Mouse (Mus musculus): ENCODE data around the gene Olfr1423. TPM values are rescaled to one million over a fixed set of nuclear protein-coding genes. Genes with fewer than 3 reads are reported as not detected.

Gene Olfr1423
- polyA plus RNA-seq, 1 experiment = not detected

GRCm38 (mm10) chr19:12006361-12006947 lies 34.7 kb downstream of the Olfr1423 start:
- H3K27ac ChIP-seq (ENCODE audit: insufficient read depth, low read length) = no peak overlapping the region
- H3K36me3 ChIP-seq (ENCODE audit: control insufficient read depth, insufficient read depth, low read length) = no peaks in the 10 kb centered on the region
- H3K4me1 ChIP-seq (ENCODE audit: control insufficient read depth, insufficient read depth, insufficient read length) = peaks cover 8% of the 10 kb centered on the region; the same call in 1 of the 2 replicates
- peak in 1 of 2 experiments; percentile 18 for DNase-seq (ENCODE audit: low read depth in 1 of 2, low spot score in 2 of 2)
- peak overlapping the region; percentile 81 for H3K4me3 ChIP-seq (ENCODE audit: extremely low read depth, insufficient read depth, insufficient read length)
- TF ChIP-seq POLR2A (IDR thresholded peaks at IDR 0.05; ENCODE audit: low read depth, low read length) (no peak), CTCF (IDR thresholded peaks at IDR 0.05; ENCODE audit: extremely low read depth, insufficient read depth, insufficient read length, insufficient replicate concordance) (no peak)
- no peaks in the 10 kb centered on the region for H3K27me3 ChIP-seq (ENCODE audit: control insufficient read depth, insufficient read depth, low read length)
- 18% methylated on average over 17 of the region's 17 CpGs for WGBS

- no peaks in the 10 kb centered on the region for H3K36me3 ChIP-seq (ENCODE audit: control insufficient read depth, insufficient read depth, low read length)
- peak; percentile 79 to 84 for DNase-seq (ENCODE audit: low read depth in 1 of 2, low spot score in 2 of 2)
- peaks cover 8% of the 10 kb centered on the region; the same call in 1 of the 2 replicates for H3K4me1 ChIP-seq (ENCODE audit: control insufficient read depth, insufficient read depth, insufficient read length)
- under 1% methylated on average over 41 of the region's 41 CpGs for WGBS
- no peak for TF ChIP-seq CTCF (IDR thresholded peaks at IDR 0.05; ENCODE audit: extremely low read depth, insufficient read depth, insufficient read length, insufficient replicate concordance)
- TF ChIP-seq POLR2A (IDR thresholded peaks at IDR 0.05; ENCODE audit: low read depth, low read length) = no peak
- H3K27ac ChIP-seq (ENCODE audit: insufficient read depth, low read length) = peak overlapping the region; percentile 73
- peak overlapping the region; percentile 81 for H3K4me3 ChIP-seq (ENCODE audit: extremely low read depth, insufficient read depth, insufficient read length)
- no peaks in the 10 kb centered on the region for H3K27me3 ChIP-seq (ENCODE audit: control insufficient read depth, insufficient read depth, low read length)
Observed at GRCm38 (mm10) chr19:12005376-12006360, 35.4 kb downstream of the Olfr1423 start.

GRCm38 (mm10) chr19:12004216-12005008 lies 36.7 kb downstream of the Olfr1423 start:
- TF ChIP-seq CTCF (IDR thresholded peaks at IDR 0.05; ENCODE audit: extremely low read depth, insufficient read depth, insufficient read length, insufficient replicate concordance) (no peak), POLR2A (IDR thresholded peaks at IDR 0.05; ENCODE audit: low read depth, low read length) (no peak)
- Histone ChIP-seq H3K36me3 (ENCODE audit: control insufficient read depth, insufficient read depth, low read length) (no peaks in the 10 kb centered on the region), H3K4me1 (ENCODE audit: control insufficient read depth, insufficient read depth, insufficient read length) (peaks cover 8% of the 10 kb centered on the region; the same call in 1 of the 2 replicates), H3K4me3 (ENCODE audit: extremely low read depth, insufficient read depth, insufficient read length) (no peak overlapping the region), H3K27ac (ENCODE audit: insufficient read depth, low read length) (no peak overlapping the region), H3K27me3 (ENCODE audit: control insufficient read depth, insufficient read depth, low read length) (no peaks in the 10 kb centered on the region)
- no peak for DNase-seq (ENCODE audit: low read depth in 1 of 2, low spot score in 2 of 2)
- 61% methylated on average over 9 of the region's 9 CpGs for WGBS

- no peak for DNase-seq (ENCODE audit: low read depth in 1 of 2, low spot score in 2 of 2)
- Histone ChIP-seq H3K27ac (ENCODE audit: insufficient read depth, low read length) (no peak overlapping the region), H3K4me3 (ENCODE audit: extremely low read depth, insufficient read depth, insufficient read length) (no peak overlapping the region), H3K4me1 (ENCODE audit: control insufficient read depth, insufficient read depth, insufficient read length) (peaks cover 8% of the 10 kb centered on the region; the same call in 1 of the 2 replicates), H3K27me3 (ENCODE audit: control insufficient read depth, insufficient read depth, low read length) (no peaks in the 10 kb centered on the region), H3K36me3 (ENCODE audit: control insufficient read depth, insufficient read depth, low read length) (no peaks in the 10 kb centered on the region)
- TF ChIP-seq CTCF (IDR thresholded peaks at IDR 0.05; ENCODE audit: extremely low read depth, insufficient read depth, insufficient read length, insufficient replicate concordance) = no peak
- TF ChIP-seq POLR2A (IDR thresholded peaks at IDR 0.05; ENCODE audit: low read depth, low read length) = no peak
- 98% methylated on average over 2 of the region's 2 CpGs for WGBS
Observed at GRCm38 (mm10) chr19:12003568-12003967, 37.5 kb downstream of the Olfr1423 start.

- no peak for DNase-seq (ENCODE audit: low read depth in 1 of 2, low spot score in 2 of 2)
- WGBS = 72% methylated on average over 14 of the region's 14 CpGs
- H3K4me3 ChIP-seq (ENCODE audit: extremely low read depth, insufficient read depth, insufficient read length) = no peak overlapping the region
- H3K27me3 ChIP-seq (ENCODE audit: control insufficient read depth, insufficient read depth, low read length) = no peaks in the 10 kb centered on the region
- no peak overlapping the region for H3K27ac ChIP-seq (ENCODE audit: insufficient read depth, low read length)
- H3K4me1 ChIP-seq (ENCODE audit: control insufficient read depth, insufficient read depth, insufficient read length) = peaks cover 8% of the 10 kb centered on the region; the same call in 1 of the 2 replicates
- no peaks in the 10 kb centered on the region for H3K36me3 ChIP-seq (ENCODE audit: control insufficient read depth, insufficient read depth, low read length)
- TF ChIP-seq CTCF (IDR thresholded peaks at IDR 0.05; ENCODE audit: extremely low read depth, insufficient read depth, insufficient read length, insufficient replicate concordance) (no peak), POLR2A (IDR thresholded peaks at IDR 0.05; ENCODE audit: low read depth, low read length) (no peak)
Observed at GRCm38 (mm10) chr19:12002791-12003190, 38.3 kb downstream of the Olfr1423 start.

GRCm38 (mm10) chr19:12002125-12002524 lies 39.0 kb downstream of the Olfr1423 start:
- peak in 1 of 2 experiments; percentile 48 for DNase-seq (ENCODE audit: low read depth in 1 of 2, low spot score in 2 of 2)
- no peak overlapping the region for H3K4me3 ChIP-seq (ENCODE audit: extremely low read depth, insufficient read depth, insufficient read length)

More at GRCm38 (mm10) chr19:12002125-12002524, 39.0 kb downstream of the Olfr1423 start:
- WGBS = 3% methylated on average over 11 of the region's 11 CpGs
- H3K36me3 ChIP-seq (ENCODE audit: control insufficient read depth, insufficient read depth, low read length) = no peaks in the 10 kb centered on the region
- peaks cover 8% of the 10 kb centered on the region; the same call in 1 of the 2 replicates for H3K4me1 ChIP-seq (ENCODE audit: control insufficient read depth, insufficient read depth, insufficient read length)
- no peaks in the 10 kb centered on the region for H3K27me3 ChIP-seq (ENCODE audit: control insufficient read depth, insufficient read depth, low read length)
- TF ChIP-seq CTCF (IDR thresholded peaks at IDR 0.05; ENCODE audit: extremely low read depth, insufficient read depth, insufficient read length, insufficient replicate concordance) = no peak
- TF ChIP-seq POLR2A (IDR thresholded peaks at IDR 0.05; ENCODE audit: low read depth, low read length) = no peak
- H3K27ac ChIP-seq (ENCODE audit: insufficient read depth, low read length) = no peak overlapping the region
